Mouse (Mus musculus) left cerebral cortex, adult 11 months (tissue): ENCODE data around the gene Abcg4.
A peak's percentile ranks its signal among the peaks of the same experiment; 100 is the strongest.
"Not testable (repeated sequence)": the region's sequence is repeated elsewhere in the genome, so short reads cannot be mapped to it uniquely, and the experiment has no call there.

Experiments used
- DNase-seq: peaks from one replicate; pipeline ENCODE4 v3.0.0; 2022; ENCODE audit warnings: low spot score

The Abcg4 gene

GRCm38 (mm10) chr9:44319887-44320798 is 31.7 kb upstream of the Abcg4 start, which contains the start of gene C2cd2l:
TSS of gene C2cd2l (minus strand) at chr9:44320285.
- DNase-seq = peak; percentile 91

- DNase-seq = no peak
Measured at GRCm38 (mm10) chr9:44319105-44319886, 30.9 kb upstream of the Abcg4 start.

- no peak for DNase-seq
Measured at GRCm38 (mm10) chr9:44318826-44319095, 30.3 kb upstream of the Abcg4 start.

GRCm38 (mm10) chr9:44318076-44318825 is 29.8 kb upstream of the Abcg4 start:
- DNase-seq = no peak

GRCm38 (mm10) chr9:44317452-44317851 is 29.0 kb upstream of the Abcg4 start:
- DNase-seq = no peak

GRCm38 (mm10) chr9:44314910-44315309 is 26.5 kb upstream of the Abcg4 start:
- DNase-seq = no peak

- DNase-seq = no peak
Measured at GRCm38 (mm10) chr9:44314257-44314547, 25.8 kb upstream of the Abcg4 start.

- DNase-seq = peak; percentile 71
Measured at GRCm38 (mm10) chr9:44313476-44314256, 25.3 kb upstream of the Abcg4 start.

- DNase-seq = no peak
Measured at GRCm38 (mm10) chr9:44311136-44312134, 23.0 kb upstream of the Abcg4 start.

GRCm38 (mm10) chr9:44310750-44311135 is 22.3 kb upstream of the Abcg4 start:
- DNase-seq = no peak

GRCm38 (mm10) chr9:44309756-44310155 is 21.3 kb upstream of the Abcg4 start:
- DNase-seq = no peak

GRCm38 (mm10) chr9:44307248-44307647 is 18.8 kb upstream of the Abcg4 start:
- no peak for DNase-seq

GRCm38 (mm10) chr9:44306532-44306931 is 18.1 kb upstream of the Abcg4 start:
- DNase-seq = no peak

GRCm38 (mm10) chr9:44305466-44306079 is 17.2 kb upstream of the Abcg4 start, which contains the start of gene Hinfp:
TSS of gene Hinfp (minus strand) at chr9:44305671.
- peak; percentile 97 for DNase-seq

GRCm38 (mm10) chr9:44300001-44300400 is 11.6 kb upstream of the Abcg4 start:
- not testable (repeated sequence) for DNase-seq

GRCm38 (mm10) chr9:44292490-44292889 is 4.1 kb upstream of the Abcg4 start:
- no peak for DNase-seq

GRCm38 (mm10) chr9:44288959-44289291 is 510 bp upstream of the Abcg4 start:
- DNase-seq = no peak

GRCm38 (mm10) chr9:44287401-44288075 is 877 bp downstream of the Abcg4 start:
- DNase-seq = no peak

GRCm38 (mm10) chr9:44287003-44287400 is 1.4 kb downstream of the Abcg4 start:
- no peak for DNase-seq
